Mouse (Mus musculus) olfactory bulb, adult 2 months (tissue): ENCODE measurements at regions not wholly inside any gene's neighbourhood (a gene's known extent, or its start where the extent isn't known, plus 50 kb on each side); places are given as distances from the start of the nearest gene placed in this dataset.

Source experiments
- CTCF ChIP-seq: fragments of 200-500 bp; IDR thresholded peaks from 2 replicates; pipeline ENCODE4 v1.5.1; 2012; ENCODE audit warnings: low read depth, mild to moderate bottlenecking, low read length, moderate library complexity; ENCODE audit not compliant: insufficient read depth
- POLR2A ChIP-seq: fragments of 200-500 bp; IDR thresholded peaks from 2 replicates; pipeline ENCODE4 v1.6.1; 2012; ENCODE audit warnings: mild to moderate bottlenecking, low read depth, low read length, moderate library complexity; ENCODE audit not compliant: insufficient read depth

DNA sequence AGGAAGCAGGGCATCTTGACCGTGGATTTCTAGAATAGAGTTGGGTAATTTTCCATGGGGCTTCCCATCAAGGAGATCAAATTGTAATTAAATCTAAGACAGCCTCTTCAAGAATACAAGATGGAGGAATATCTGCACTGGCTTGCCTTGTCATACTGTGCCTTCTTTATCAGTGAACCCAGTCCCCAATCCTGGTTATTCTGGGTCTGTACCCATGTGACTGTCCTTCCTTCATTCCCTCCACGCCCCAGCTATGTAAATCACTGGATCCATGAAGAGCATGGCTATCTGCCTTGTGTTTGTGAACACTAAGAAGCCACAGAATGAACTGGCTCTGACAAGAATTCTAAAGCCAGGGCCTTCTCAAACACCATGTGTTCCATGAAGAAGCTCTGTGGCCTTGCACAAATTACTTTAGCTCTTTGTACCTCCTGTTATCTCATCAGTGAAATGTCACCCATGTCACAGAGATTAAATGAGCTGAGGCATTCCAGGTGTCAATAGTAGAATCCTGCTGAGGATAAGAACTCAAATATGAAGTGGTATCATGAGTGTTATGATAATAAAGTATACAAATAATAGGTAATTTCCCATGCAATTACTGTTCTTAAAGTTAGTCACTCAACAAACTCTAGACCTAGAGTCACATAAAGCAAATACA is 637.0 kb upstream of the Cdh11 start:
- TF ChIP-seq CTCF, result no peak
- no peak for TF ChIP-seq POLR2A
